Mouse (Mus musculus): ENCODE measurements around the gene Olfr550. TPM values are rescaled to one million over a fixed set of nuclear protein-coding genes. Genes with fewer than 3 reads are reported as not detected.
"Not testable (repeated sequence)": the region's sequence is repeated elsewhere in the genome, so short reads cannot be mapped to it uniquely, and the experiment has no call there.

The Olfr550 gene
- 1 to 10 TPM; 2.8 to 2.9 TPM for total RNA-seq (2021)
- long read RNA-seq, experiment 1, full-length matches to known transcripts: 5 of 5 reads
- long read RNA-seq, experiment 1, partial matches to known transcripts: 0 of 5 reads
- long read RNA-seq, experiment 1, other reads (novel, unspliced or antisense): 0 of 5 reads
- long read RNA-seq, experiment 2, full-length matches to known transcripts: 4 of 6 reads
- long read RNA-seq, experiment 2, partial matches to known transcripts: 0 of 6 reads
- long read RNA-seq, experiment 2, other reads (novel, unspliced or antisense): 2 of 6 reads

- no peak for DNase-seq (ENCODE audit: low spot score in 2 of 2)
These were observed at the start of gene Olfr550 for GRCm38 (mm10) chr7:102571142-102571541. Gene Olfr550, plus strand, starts transcription at chr7:102571442.

DNA sequence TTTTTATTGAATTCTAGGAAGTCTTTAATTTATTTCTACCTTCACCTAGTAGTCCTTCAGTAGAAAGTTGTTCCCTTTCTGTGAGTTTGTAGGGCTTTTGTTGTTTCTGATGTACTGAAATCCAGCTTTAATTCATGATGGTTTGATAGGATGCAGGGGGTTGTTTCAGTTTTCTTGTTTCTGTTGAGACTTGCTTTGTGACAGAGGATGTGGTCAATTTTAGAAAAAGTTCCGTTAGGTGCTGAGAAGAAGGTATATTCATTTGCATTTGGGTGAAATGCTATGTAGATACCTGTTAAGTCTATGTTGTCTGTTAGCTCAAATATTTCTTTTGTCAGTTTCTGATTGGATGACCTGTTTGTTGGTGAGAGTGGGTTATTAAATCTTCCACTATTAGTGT, 42.2 kb upstream of the Olfr550 start:
- DNase-seq (ENCODE audit: low spot score in 2 of 2): no peak

GRCm38 (mm10) chr7:102534449-102534848, 36.8 kb upstream of the Olfr550 start, which contains the start of gene Olfr547:
Gene Olfr547, plus strand, starts transcription at chr7:102534749.
- DNase-seq (ENCODE audit: low spot score in 2 of 2): no peak

DNA sequence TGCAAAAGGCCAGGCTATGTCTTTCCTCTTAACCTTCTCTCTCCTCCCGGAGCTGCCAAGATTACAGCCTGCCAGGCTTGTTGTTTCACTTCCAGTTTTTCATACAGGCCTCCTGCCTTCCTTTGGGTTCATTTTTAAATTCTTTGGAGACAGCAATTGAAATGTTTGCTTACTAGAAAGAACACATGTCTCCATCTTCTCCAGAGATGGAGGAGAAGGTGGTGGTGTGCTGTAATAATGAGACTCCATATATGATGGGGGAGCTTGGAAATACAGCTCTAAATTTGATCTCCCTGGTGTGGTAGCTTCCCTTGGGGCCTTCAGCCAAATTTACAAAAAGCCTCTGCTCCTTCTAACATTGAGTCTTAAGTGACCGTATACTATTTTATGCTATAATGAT, 30.6 kb upstream of the Olfr550 start, which contains the start of gene Olfr548-ps1:
TSS of gene Olfr548-ps1 (plus strand) at position 301 of the 400 bp plus-strand sequence.
- no peak for DNase-seq (ENCODE audit: low spot score in 2 of 2)

DNA sequence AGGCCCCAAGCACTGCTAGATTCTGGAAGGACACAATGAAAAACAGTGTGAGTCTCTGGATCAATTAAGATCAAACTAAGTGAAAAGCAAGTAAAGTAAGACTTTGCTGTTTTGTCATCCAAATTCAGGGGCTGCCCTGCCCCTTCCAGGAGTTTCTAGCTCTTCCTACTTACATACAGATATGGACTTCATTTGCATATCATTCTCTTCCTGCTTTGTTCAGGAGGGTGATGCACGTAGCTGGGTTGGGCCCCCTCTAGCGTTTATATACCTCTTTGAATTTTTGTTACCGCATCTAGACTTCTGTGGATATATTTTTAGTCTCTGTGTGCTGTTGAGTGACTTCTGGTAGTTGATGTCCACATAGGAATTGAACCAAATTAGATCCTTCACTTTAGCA, 30.0 kb upstream of the Olfr550 start:
- no peak for DNase-seq (ENCODE audit: low spot score in 2 of 2)

- no peak for DNase-seq (ENCODE audit: low spot score in 2 of 2)
These were observed 21.7 kb upstream of the Olfr550 start, which contains the start of gene Olfr549 for GRCm38 (mm10) chr7:102549570-102549969. Gene Olfr549, plus strand, starts transcription at chr7:102549870.

DNA sequence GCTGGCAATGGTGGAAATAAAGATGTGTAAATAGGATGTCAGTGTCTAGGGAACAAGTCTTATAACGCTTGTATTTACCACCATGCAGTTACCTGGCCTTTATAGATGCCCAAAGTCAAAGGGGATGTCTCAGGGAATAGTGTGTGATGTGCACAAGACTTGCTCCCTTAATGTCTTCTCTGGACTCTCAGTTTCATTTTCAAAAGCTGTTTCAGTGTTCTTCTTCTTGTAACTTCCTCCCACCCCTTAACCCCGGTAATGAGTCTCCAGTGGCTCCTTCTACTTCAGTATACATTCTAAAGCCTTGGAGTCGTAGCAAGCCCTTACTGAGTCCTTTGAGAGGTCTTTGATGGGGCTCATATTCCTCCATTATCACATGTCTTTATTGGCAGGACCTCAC, 18.0 kb upstream of the Olfr550 start:
- no peak for DNase-seq (ENCODE audit: low spot score in 2 of 2)

DNA sequence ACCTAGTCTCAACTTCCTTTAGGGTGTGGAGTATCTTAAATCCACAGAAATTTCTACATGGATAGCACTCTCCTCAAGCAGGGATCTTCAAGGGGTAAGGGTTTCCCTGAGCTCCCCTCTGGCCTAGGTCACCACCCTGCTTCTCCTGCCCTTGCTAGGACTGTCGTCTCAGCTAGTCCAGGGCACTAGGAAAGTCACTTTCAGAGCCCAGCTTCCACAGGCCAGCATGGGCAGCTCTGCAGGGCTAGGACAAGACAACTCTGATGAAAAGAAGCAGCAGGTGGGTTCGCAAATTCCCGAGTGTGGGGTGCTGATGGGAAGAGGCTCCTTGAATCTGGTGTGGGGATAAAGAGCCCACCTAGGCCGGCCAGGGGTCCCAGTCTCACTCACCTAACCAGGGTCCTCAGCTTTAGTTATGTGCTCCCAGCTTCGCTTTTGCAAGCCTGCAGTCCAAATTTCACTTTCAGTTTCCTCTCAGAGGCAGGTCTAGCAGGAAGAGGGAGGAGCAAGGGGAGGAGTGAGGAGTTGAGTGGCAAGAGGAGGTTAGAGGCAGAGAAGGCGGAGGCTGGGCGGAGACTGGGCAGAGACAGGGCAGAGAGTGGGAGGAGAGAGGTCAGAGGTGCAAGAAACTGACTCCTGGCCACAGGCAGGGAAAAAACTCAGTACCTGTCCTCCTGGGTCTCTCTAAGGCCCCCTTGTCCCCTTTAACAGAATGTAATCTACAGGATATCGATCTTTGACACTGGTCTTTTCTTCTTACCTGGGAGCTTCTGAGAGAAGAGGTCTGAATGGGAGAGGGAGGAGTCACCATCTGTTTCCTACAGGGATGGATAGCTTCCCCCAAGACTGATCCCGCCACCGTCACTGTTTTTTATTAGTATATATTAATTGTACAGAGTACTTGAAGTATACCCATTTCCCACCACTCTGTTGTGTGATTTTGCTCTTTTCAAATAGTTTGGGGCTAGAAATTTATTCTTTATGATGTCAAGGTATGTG, 5.9 kb upstream of the Olfr550 start, which contains the start of gene Trim21:
TSS of gene Trim21 (minus strand) at position 488 of the 999 bp plus-strand sequence.
- peak in 1 of 2 experiments; percentile 55 for DNase-seq (ENCODE audit: low spot score in 2 of 2)

- no peak for DNase-seq (ENCODE audit: low spot score in 2 of 2)
These were observed 5.0 kb upstream of the Olfr550 start for GRCm38 (mm10) chr7:102566219-102566618.

- no peak for DNase-seq (ENCODE audit: low spot score in 2 of 2)
These were observed 2.1 kb downstream of the Olfr550 start for GRCm38 (mm10) chr7:102573174-102573830.

GRCm38 (mm10) chr7:102575998-102576397, 4.8 kb downstream of the Olfr550 start:
- no peak for DNase-seq (ENCODE audit: low spot score in 2 of 2)

GRCm38 (mm10) chr7:102591786-102592185, 20.5 kb downstream of the Olfr550 start, which contains the start of gene Olfr551:
Gene Olfr551, minus strand, starts transcription at chr7:102591886.
- DNase-seq (ENCODE audit: low spot score in 2 of 2): no peak

DNA sequence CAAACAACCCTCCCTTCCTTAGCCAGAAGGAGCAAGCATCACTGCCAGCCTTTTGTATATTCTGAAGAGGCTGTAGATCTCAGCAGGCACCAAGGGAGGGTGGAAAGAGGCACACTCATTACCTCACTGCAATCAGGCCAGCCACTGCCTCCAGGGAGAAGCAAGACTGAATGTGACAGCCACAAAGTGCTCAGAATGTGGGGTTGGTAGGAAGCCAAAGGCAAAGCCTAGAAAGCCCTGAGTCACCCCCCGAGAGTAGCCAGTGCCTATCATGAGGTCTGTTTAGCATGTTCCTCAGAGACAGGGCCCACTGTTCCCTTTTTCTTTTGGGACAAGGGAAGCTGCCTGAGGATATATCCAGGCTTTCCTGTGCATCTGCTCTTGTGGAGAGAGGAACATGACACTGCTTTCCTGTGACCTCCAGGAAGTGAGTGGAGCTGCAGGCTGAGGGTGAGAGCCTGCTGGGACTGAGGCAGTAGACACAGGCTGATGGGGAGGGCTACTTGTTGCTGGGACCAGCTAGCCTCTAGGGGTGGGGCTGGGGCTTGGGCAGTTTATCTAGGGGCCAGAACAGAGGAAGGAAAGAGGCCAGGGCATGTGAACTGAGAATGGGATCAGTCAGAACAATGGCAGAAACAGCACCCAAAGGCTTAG, 26.3 kb downstream of the Olfr550 start, which contains the start of gene Olfr552:
TSS of gene Olfr552 (plus strand) at position 393 of the 654 bp plus-strand sequence.
- DNase-seq (ENCODE audit: low spot score in 2 of 2): no peak

- DNase-seq (ENCODE audit: low spot score in 2 of 2): no peak
These were observed 46.9 kb downstream of the Olfr550 start, which contains the start of gene Olfr553 for GRCm38 (mm10) chr7:102618118-102618517. Gene Olfr553, minus strand, starts transcription at chr7:102618218.

- no peak for DNase-seq (ENCODE audit: low spot score in 2 of 2)
These were observed 48.4 kb downstream of the Olfr550 start for GRCm38 (mm10) chr7:102619608-102620007.

DNA sequence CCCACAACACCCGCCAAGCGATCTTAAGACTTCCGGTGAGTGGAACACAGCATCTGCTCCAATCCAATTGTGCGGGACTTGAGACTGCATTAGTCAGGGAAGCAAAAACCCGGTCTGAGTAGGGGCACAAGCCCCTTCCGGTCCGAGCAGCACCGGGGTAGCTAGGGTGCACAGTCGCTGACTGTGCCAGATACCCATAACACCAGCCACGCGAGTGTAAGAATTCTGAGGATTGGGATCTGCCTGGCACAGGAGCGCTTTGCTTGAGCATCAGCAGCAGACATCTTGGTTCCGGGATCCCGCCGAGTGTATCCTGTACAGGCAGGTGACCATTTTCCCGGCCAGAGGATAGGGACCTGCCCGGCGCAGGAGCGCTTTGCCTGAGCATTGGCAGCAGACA, 49.1 kb downstream of the Olfr550 start:
- not testable (repeated sequence) for DNase-seq (ENCODE audit: low spot score in 2 of 2)

Measured in layer of hippocampus, postnatal 14 days (tissue).